Mouse (Mus musculus) ES-E14 (cell line): ENCODE results near the gene Ftsj3. TPM values are rescaled to one million over a fixed set of nuclear protein-coding genes. Genes with fewer than 3 reads are reported as not detected.

Source experiments
- DNase-seq: peaks from one replicate; pipeline ENCODE4 v3.0.0-alpha.2; 2013; ENCODE audit warnings: low read depth, low spot score
- H3K27ac ChIP-seq: 2 replicates; pipeline ENCODE4 v1.5.1; 2012; ENCODE audit warnings: low read depth, mild to moderate bottlenecking, low read length, moderate library complexity, mixed read lengths; ENCODE audit not compliant: poor library complexity, insufficient read depth, severe bottlenecking
- H3K36me3 ChIP-seq: 2 replicates; pipeline ENCODE4 v1.6.1; 2012; ENCODE audit warnings: mild to moderate bottlenecking, low read length, moderate library complexity, mixed read lengths; ENCODE audit not compliant: control insufficient read depth, poor library complexity, insufficient read depth, severe bottlenecking
- H3K4me1 ChIP-seq, 2 experiments: fragments of 150-350 bp in 1 of 2; sonication (generic) in 1 of 2; 2 replicates each; pipeline ENCODE4 v1.6.1; 2012; ENCODE audit warnings: low read length in 2 of 2, mild to moderate bottlenecking in 1 of 2, mixed read lengths in 1 of 2; ENCODE audit not compliant: control insufficient read depth in 2 of 2, insufficient read depth in 2 of 2, poor library complexity in 1 of 2
- H3K4me3 ChIP-seq, 2 experiments: fragments of 150-350 bp in 1 of 2; sonication (generic) in 1 of 2; 2 replicates each; pipeline ENCODE4 v1.5.1; 2012; ENCODE audit warnings: low read length in 2 of 2, low read depth in 1 of 2, mild to moderate bottlenecking in 1 of 2, mixed read lengths in 1 of 2; ENCODE audit not compliant: insufficient read depth in 1 of 2, poor library complexity in 1 of 2, severe bottlenecking in 1 of 2
- H3K9ac ChIP-seq: 2 replicates; pipeline ENCODE4 v1.6.1; 2012; ENCODE audit warnings: low read depth, mild to moderate bottlenecking, low read length, mixed read lengths; ENCODE audit not compliant: poor library complexity, insufficient read depth, severe bottlenecking
- H3K9me3 ChIP-seq: fragments of 150-350 bp; sonication (generic); 2 replicates; pipeline ENCODE4 v1.6.1; 2012; ENCODE audit warnings: low read depth, mild to moderate bottlenecking, low read length; ENCODE audit not compliant: control insufficient read depth, insufficient read depth
- CHD2 ChIP-seq: IDR thresholded peaks from 2 replicates; pipeline ENCODE4 v1.6.1; 2014; ENCODE audit warnings: mild to moderate bottlenecking, low read depth, low read length, inconsistent platforms
- HCFC1 ChIP-seq: IDR thresholded peaks from 2 replicates; pipeline ENCODE4 v1.6.1; 2012; ENCODE audit warnings: low read length, inconsistent platforms, borderline replicate concordance; ENCODE audit not compliant: insufficient read depth
- MAFK ChIP-seq: IDR thresholded peaks from 2 replicates; pipeline ENCODE4 v1.6.1; 2014; ENCODE audit warnings: mild to moderate bottlenecking, low read depth, low read length, inconsistent platforms; ENCODE audit not compliant: insufficient read depth
- ZC3H11A ChIP-seq: IDR thresholded peaks from 2 replicates; pipeline ENCODE4 v1.6.1; 2012; ENCODE audit warnings: low read depth, mild to moderate bottlenecking, inconsistent platforms, low read length, borderline replicate concordance
- ZNF384 ChIP-seq: IDR thresholded peaks from 2 replicates; pipeline ENCODE4 v1.6.1; 2012; ENCODE audit warnings: low read depth, low read length, inconsistent platforms
- in situ Hi-C, 2 experiments: fragments of 600-800 bp; cut with MboI; formaldehyde crosslinking; loops; one replicate each; pipeline ENCODE4 v1.15.1; 2025; ENCODE audit warnings: low sequenced_read_pairs in 2 of 2, inconsistent platforms in 1 of 2; ENCODE audit not compliant: unreplicated experiment in 2 of 2
- total RNA-seq: library from RNA; depleted of rRNA; stranded (reverse); fragments of 300-350 nt; gene quantifications from 2 replicates; pipeline ENCODE4 v1.2.3, GENCODE M21; 2012; rRNA removed

Gene Ftsj3
- total RNA-seq = 304 and 403 TPM in 2 replicates

DNA sequence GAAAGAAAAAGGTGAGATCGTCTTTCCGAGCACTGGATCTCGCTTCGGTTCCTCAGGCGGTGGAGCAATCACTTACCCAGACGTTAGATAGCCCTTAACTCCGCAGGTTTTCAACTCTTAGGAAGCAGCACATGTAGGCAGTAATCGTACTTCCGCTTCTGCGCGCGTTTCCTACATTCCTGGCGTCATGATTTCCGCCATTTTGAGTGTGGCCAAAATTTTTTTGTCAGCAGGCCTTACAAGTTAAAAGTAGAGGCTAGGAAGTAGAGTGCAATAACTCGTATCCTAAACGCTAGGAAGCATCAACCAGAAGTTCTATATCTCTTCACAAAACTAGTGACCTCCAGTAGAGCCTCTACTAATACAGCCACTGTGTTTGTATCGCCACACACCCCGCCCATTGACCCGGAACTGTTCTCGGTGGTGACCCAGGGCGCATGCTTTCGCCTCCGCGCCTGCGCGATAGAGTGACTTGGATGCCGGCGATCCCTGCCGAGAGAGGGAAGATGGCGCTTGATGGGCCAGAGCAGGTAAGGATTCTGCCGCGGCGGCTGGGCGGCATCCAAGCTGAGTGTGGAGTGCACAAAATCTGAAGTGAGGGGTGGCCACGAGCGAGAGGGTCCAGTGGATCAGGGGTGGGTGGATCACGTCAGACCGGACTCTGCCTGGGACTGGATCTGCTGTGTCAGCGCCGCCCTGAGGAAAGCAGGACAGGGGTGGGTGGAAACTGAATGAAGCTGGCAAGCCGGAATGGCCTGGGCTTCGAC lies at the start of gene Ftsj3, which contains the start of gene Psmc5:
Gene Ftsj3, minus strand, starts transcription at position 395 of the 767 bp plus-strand sequence.
Gene Psmc5, plus strand, starts transcription at position 470 of the 767 bp plus-strand sequence.
- Histone ChIP-seq H3K27ac (peak within 1 kb of the TSS; percentile 96), H3K36me3 (peaks cover 44% of the 10 kb centered on the region), H3K4me1 (peaks cover 4 to 10% of the 10 kb centered on the region in 2 experiments; a peak in 3 of 4 replicates), H3K9me3 (no peaks in the 10 kb centered on the region), H3K9ac (peak within 1 kb of the TSS; percentile 100), H3K4me3 (peak within 1 kb of the TSS; percentile 96 to 100)
- peak; percentile 93 for DNase-seq
- TF ChIP-seq HCFC1 (peak; percentile 90), MAFK (peak; percentile 90), ZC3H11A (no peak), CHD2 (peak; percentile 82), ZNF384 (no peak)
- in situ Hi-C loops = no loop called here

GRCm38 (mm10) chr11:106305348-106306064 lies 49.6 kb upstream of the Ftsj3 start:
- Histone ChIP-seq H3K9me3 (no peaks in the 10 kb centered on the region), H3K36me3 (no peaks in the 10 kb centered on the region), H3K9ac (no peak overlapping the region), H3K27ac (no peak overlapping the region), H3K4me3 (no peak overlapping the region), H3K4me1 (no peaks in the 10 kb centered on the region; a peak in 1 of 4 replicates)
- DNase-seq = no peak
- TF ChIP-seq HCFC1 (no peak), ZNF384 (no peak), ZC3H11A (no peak), CHD2 (no peak), MAFK (no peak)
- in situ Hi-C loops = no loop called here

DNA sequence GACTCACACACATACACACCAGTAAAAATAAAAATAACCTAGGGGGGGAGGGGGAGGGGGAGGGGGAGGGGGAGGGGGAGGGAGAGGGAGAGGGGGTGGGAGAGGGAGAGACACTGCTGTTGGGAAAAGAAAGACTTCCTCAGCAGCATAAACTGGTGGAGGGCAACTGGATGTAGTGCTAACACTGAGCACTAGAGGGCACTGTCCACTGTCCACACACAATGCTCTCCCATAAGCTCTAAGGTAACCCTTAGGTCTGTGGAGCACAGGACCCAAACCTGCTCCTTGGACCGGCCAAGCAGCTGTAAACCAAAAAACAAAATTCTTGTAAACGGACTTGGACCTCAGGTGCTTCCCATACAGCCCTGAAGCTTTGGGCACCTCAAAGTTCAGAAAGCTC lies 46.8 kb upstream of the Ftsj3 start:
- no peak overlapping the region for H3K4me3 ChIP-seq
- no peaks in the 10 kb centered on the region for H3K36me3 ChIP-seq
- no peak overlapping the region for H3K27ac ChIP-seq
- DNase-seq = peak; percentile 71
- no peaks in the 10 kb centered on the region for H3K9me3 ChIP-seq
- H3K9ac ChIP-seq = no peak overlapping the region
- no peaks in the 10 kb centered on the region for H3K4me1 ChIP-seq
- in situ Hi-C loops = no loop called here
- TF ChIP-seq MAFK = no peak
- TF ChIP-seq ZC3H11A = peak; percentile 53; the same call in 1 of the 2 replicates
- TF ChIP-seq ZNF384 = no peak
- TF ChIP-seq HCFC1 = no peak
- TF ChIP-seq CHD2 = no peak

DNA sequence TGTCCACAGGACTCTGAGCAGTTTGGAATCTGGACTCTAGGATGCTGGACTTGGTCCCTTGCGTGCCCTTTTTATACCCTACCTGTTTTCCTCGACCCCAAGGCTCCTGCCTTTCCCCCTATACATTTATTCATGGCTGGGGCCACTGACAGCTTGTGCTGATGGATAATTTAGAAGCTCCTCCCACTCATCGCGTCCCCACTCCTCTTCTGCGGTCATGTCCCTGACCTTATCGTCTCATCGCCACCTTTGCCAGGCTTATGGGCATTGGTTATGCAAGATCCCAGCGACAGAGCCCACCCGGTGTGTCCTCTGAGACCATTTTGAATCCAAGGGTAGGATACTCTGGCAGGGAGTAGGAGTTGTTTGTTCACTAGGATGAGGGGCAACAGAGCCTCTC lies 45.9 kb upstream of the Ftsj3 start, which contains the start of gene Gh:
Gene Gh, minus strand, starts transcription at position 101 of the 400 bp plus-strand sequence.
- Histone ChIP-seq H3K9ac (no peak within 1 kb of the TSS), H3K36me3 (no peaks in the 10 kb centered on the region), H3K4me3 (no peak within 1 kb of the TSS), H3K27ac (no peak within 1 kb of the TSS), H3K9me3 (no peaks in the 10 kb centered on the region), H3K4me1 (no peaks in the 10 kb centered on the region)
- in situ Hi-C loops = no loop called here
- TF ChIP-seq MAFK (no peak), ZNF384 (no peak)
- no peak for DNase-seq
